Mouse (Mus musculus) heart, embryonic 11.5 days (tissue): ENCODE results near the gene Ctr9. TPM values are rescaled to one million over a fixed set of nuclear protein-coding genes. Genes with fewer than 3 reads are reported as not detected.
A peak's percentile ranks its signal among the peaks of the same experiment; 100 is the strongest.

ENCODE experiments used
- ATAC-seq: fragments of 200-750 bp; cut with Nextera tagmentation; replicated peaks from 2 replicates; pipeline ENCODE4 v1.8.0; 2017; ENCODE audit warnings: moderate library complexity; ENCODE audit not compliant: insufficient number of reproducible peaks, low FRiP score, low TSS enrichment
- H3K27ac ChIP-seq: fragments of 300-500 bp; sonication (generic); 2 replicates; pipeline ENCODE4 v1.5.1; 2014; ENCODE audit warnings: mild to moderate bottlenecking, low read depth, low read length
- H3K27me3 ChIP-seq: fragments of 300-500 bp; sonication (generic); 2 replicates; pipeline ENCODE4 v1.6.1; 2014; ENCODE audit warnings: mild to moderate bottlenecking, low read length, mixed read lengths; ENCODE audit not compliant: control insufficient read depth, insufficient read depth
- H3K36me3 ChIP-seq: fragments of 300-500 bp; sonication (generic); 2 replicates; pipeline ENCODE4 v1.6.1; 2014; ENCODE audit warnings: mild to moderate bottlenecking, low read length, moderate library complexity, mixed read lengths; ENCODE audit not compliant: control insufficient read depth, insufficient read depth
- H3K4me1 ChIP-seq: fragments of 300-500 bp; sonication (generic); 2 replicates; pipeline ENCODE4 v1.6.1; 2014; ENCODE audit warnings: low read length; ENCODE audit not compliant: control insufficient read depth, insufficient read depth
- H3K4me2 ChIP-seq: fragments of 300-500 bp; sonication (generic); 2 replicates; pipeline ENCODE4 v1.6.1; 2014; ENCODE audit warnings: mild to moderate bottlenecking, moderate library complexity
- H3K4me3 ChIP-seq: fragments of 300-500 bp; sonication (generic); 2 replicates; pipeline ENCODE4 v1.5.1; 2014; ENCODE audit warnings: low read depth, low read length
- H3K9ac ChIP-seq: fragments of 300-500 bp; sonication (generic); 2 replicates; pipeline ENCODE4 v1.6.1; 2014; ENCODE audit warnings: mild to moderate bottlenecking, low read depth, low read length, moderate library complexity
- H3K9me3 ChIP-seq: fragments of 300-500 bp; sonication (generic); replicated peaks from 2 replicates; pipeline ENCODE4 v1.6.1; 2016; ENCODE audit warnings: low read length; ENCODE audit not compliant: control insufficient read depth
- WGBS: fragments of 180-500 bp; shearing (Covaris S2); extraction: QIAGEN DNeasy Blood & Tissue Kit; methylation state at CpG from one replicate; pipeline ENCODE4 v1.1.7; 2014; ENCODE audit not compliant: insufficient replicate concordance; 5-methylcytosine and 5-hydroxymethylcytosine counted together
- polyA plus RNA-seq: library from polyadenylated mRNA; unstranded; fragments of >200 nt; fragmentation: Nextera tagmentation; extraction: Ambion mirVana; gene quantifications from 2 replicates; pipeline ENCODE4 v1.2.1, GENCODE M21; 2014

Gene Ctr9
- polyA plus RNA-seq, 1 experiment from 2014 or later: 46.1 TPM

DNA sequence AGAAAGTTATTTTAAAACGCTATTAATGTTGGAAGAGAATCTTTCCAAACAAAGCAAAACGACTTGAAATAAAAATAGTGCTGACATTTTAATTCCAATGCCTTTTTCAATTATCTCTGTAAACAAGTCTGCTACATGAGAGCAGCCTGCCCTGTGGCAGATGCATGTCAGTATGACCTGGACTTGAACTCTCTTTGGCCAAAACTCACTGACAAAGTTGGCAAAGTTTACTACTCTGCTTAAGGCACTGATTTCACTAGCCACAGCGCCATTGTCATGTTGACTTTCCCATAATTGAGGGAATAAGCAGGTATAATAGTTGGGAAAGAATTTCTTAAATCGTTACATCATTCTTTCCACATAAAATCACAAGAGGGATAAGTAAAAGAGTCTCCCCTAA, 7.9 kb upstream of the Ctr9 start:
- Histone ChIP-seq H3K36me3 (no peaks in the 10 kb centered on the region), H3K27me3 (no peaks in the 10 kb centered on the region; the same call in 1 of the 2 replicates), H3K4me1 (peaks cover 5% of the 10 kb centered on the region), H3K9ac (no peak overlapping the region), H3K4me2 (no peak overlapping the region), H3K4me3 (no peak overlapping the region), H3K27ac (no peak overlapping the region), H3K9me3 (no peaks in the 10 kb centered on the region)
- no peak for ATAC-seq
- WGBS: 72% methylated on average over 4 of the region's 4 CpGs

DNA sequence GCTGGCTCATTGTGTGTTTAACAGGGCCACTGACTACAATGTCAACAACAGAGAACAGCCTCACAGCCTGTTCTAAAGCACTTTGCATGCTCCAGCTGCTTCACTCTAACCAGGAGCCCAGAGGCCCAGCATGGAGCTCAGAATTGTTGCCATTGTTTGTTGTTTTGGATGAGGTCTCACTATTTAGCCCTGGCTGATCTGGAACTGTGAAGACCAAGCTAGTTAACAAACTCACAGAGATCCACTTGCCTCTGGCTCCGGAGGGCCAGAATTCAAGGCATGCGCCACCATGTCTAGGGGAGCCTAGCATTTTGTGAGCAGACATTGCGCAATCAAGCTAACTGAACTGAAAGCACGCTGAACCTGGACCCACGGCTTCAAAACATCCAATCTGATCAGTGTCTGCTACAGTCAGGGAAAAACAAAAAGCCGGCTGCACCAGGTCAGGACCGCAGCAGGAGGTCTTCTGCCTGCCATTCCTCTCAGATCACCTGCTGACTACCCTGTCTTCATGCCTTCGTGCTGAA, 4.6 kb upstream of the Ctr9 start:
- Histone ChIP-seq H3K9me3 (no peaks in the 10 kb centered on the region), H3K36me3 (no peaks in the 10 kb centered on the region), H3K27me3 (no peaks in the 10 kb centered on the region), H3K4me1 (peaks cover 5% of the 10 kb centered on the region), H3K9ac (peak overlapping the region; percentile 34; the same call in 1 of the 2 replicates), H3K4me3 (no peak overlapping the region), H3K27ac (0 out of 2 replicates have a peak overlapping the region, but pooled peaks have one; percentile 35), H3K4me2 (0 out of 2 replicates have a peak overlapping the region, but pooled peaks have one; percentile 8)
- WGBS: 32% methylated on average over 8 of the region's 8 CpGs
- no peak for ATAC-seq

DNA sequence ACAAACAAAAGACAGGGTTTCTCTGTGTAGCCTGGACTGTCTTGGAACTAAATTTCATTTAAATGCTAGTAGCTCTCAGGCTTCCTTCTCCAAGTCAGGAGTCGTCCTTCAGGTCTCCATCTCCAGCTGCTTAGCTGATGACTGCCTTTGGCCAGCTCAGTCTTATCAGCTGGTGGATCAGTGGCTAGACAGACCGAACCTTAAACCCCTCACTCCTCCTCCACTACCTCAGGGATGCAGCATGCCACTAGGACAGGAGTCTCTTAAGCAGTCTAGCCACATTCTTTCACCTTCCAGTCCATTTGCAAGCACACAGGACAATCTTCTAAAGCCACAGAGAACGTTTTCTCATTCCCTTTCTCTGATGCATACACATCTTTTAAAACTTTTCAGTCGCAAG, 3.8 kb upstream of the Ctr9 start:
- H3K9me3 ChIP-seq: no peaks in the 10 kb centered on the region
- H3K4me3 ChIP-seq: no peak overlapping the region
- H3K4me1 ChIP-seq: peaks cover 6% of the 10 kb centered on the region
- no peak overlapping the region for H3K9ac ChIP-seq
- H3K36me3 ChIP-seq: no peaks in the 10 kb centered on the region
- H3K4me2 ChIP-seq: no peak overlapping the region
- 51% methylated on average over 4 of the region's 4 CpGs for WGBS
- H3K27ac ChIP-seq: no peak overlapping the region
- no peak for ATAC-seq
- no peaks in the 10 kb centered on the region for H3K27me3 ChIP-seq

DNA sequence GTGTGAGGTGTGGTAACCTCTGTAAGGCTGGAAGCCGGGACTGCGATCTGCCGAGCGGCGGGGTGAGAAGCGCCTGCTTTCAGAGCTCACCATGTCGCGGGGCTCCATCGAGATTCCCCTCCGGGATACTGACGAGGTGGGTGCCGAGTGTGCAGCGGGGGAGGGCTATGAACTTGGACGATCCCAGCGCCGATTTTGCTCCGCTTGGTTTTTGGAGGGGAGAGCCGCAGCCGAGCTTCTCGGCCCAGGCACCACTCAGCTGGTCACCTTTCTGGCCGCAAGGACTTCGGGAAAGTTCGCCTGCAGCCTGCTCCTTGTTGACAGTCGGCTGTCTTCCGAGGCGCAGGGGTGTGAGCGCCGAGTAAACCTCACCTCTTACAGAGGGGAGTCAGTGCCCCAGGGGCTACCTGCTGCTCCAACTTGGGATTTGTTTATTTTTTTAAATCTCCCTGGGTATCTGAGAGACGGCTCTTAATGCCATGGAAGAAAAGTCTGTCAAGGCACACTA, 349 bp downstream of the Ctr9 start:
- H3K4me1 ChIP-seq: peaks cover 7% of the 10 kb centered on the region
- peaks cover 7% of the 10 kb centered on the region for H3K36me3 ChIP-seq
- no peaks in the 10 kb centered on the region for H3K27me3 ChIP-seq
- peak overlapping the region; percentile 96 for H3K27ac ChIP-seq
- H3K4me2 ChIP-seq: peak overlapping the region; percentile 82
- no peaks in the 10 kb centered on the region for H3K9me3 ChIP-seq
- 0% methylated on average over 29 of the region's 29 CpGs for WGBS
- H3K4me3 ChIP-seq: peak overlapping the region; percentile 92
- peak overlapping the region; percentile 82 for H3K9ac ChIP-seq
- ATAC-seq: no peak

DNA sequence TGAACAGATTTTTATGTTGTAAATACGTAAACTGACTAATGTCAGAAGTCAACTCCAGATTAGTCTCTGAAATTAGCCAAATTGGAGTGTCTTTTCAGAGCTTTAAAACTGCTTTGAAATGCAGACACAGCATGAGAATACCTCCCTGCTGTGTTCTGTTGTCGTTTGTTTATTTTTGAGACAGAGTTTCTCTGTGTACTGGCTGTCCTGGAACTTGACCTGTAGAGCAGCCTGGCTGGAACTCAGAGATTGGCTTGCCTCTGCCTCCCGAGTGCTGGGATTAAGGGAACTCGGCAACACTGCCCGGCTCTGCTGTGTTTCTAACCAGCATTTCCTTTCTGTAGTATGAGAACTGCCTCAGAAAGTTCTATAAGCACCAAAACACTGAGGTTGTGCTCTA, 20.2 kb downstream of the Ctr9 start:
- peaks cover 3% of the 10 kb centered on the region for H3K4me1 ChIP-seq
- no peak overlapping the region for H3K9ac ChIP-seq
- no peak overlapping the region for H3K4me3 ChIP-seq
- peaks cover 38% of the 10 kb centered on the region for H3K36me3 ChIP-seq
- H3K27ac ChIP-seq: no peak overlapping the region
- 87% methylated on average over 5 of the region's 5 CpGs for WGBS
- no peaks in the 10 kb centered on the region for H3K9me3 ChIP-seq
- H3K4me2 ChIP-seq: no peak overlapping the region
- no peak for ATAC-seq
- no peaks in the 10 kb centered on the region for H3K27me3 ChIP-seq

DNA sequence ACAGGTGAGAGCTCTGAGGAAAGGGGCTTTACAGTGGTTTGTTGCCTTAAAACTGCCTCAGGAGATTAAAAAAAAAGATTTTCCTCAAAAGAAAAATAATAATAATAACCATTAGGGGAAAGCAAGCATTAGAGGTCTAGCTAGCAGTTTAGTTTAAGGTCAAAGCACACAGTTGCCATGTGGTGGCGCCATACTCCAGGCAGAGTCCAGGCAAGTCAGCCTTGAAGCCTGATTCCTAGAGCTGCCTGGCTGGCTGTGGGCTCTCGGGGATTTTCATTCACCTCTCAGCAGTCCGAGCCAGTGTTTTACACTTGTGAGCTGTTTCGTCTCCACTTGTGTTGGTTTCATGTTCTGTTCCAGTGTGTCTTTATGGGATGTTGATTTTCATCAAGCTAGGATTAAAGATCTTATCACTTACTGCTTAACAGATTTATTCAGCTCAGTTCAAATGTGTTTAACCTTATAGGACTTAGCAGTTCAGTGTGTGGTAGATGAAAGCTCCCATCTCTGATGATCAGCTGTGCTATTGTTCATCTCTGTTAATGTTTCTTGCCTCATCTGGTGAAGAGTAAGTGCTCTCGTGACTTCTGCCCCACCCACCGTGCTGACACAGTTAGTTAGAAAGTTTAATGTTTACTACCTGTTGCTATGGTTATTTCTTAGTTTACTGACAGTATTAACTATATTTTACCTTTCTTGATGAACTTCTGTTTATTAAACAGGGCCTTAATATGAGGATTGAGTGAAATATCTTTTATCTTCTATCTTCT, 21.1 kb downstream of the Ctr9 start:
- no peak overlapping the region for H3K9ac ChIP-seq
- no peak overlapping the region for H3K4me3 ChIP-seq
- H3K4me2 ChIP-seq: no peak overlapping the region
- ATAC-seq: no peak
- H3K36me3 ChIP-seq: peaks cover 34% of the 10 kb centered on the region
- peaks cover 10% of the 10 kb centered on the region for H3K4me1 ChIP-seq
- no peak overlapping the region for H3K27ac ChIP-seq
- 63% methylated on average over 6 of the region's 6 CpGs for WGBS
- no peaks in the 10 kb centered on the region for H3K9me3 ChIP-seq
- H3K27me3 ChIP-seq: no peaks in the 10 kb centered on the region

DNA sequence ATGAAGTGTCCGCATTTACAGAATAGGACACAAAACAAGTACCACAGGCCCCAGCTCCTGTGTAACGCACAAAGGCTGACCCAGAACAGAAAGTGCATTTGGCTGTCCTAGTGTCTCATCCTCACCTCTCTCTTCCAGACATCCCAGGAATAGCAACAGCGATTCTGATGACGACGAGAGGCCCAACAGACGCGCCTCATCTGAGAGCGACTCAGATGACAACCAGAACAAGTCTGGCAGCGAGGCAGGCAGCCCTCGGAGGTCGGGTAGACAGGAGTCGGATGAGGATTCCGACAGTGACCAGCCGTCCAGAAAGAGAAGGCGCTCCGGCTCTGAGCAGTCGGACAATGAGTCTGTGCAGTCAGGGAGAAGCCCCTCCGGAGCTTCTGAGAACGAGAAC, 26.5 kb downstream of the Ctr9 start:
- peak overlapping the region; percentile 7 for H3K4me2 ChIP-seq

DNA sequence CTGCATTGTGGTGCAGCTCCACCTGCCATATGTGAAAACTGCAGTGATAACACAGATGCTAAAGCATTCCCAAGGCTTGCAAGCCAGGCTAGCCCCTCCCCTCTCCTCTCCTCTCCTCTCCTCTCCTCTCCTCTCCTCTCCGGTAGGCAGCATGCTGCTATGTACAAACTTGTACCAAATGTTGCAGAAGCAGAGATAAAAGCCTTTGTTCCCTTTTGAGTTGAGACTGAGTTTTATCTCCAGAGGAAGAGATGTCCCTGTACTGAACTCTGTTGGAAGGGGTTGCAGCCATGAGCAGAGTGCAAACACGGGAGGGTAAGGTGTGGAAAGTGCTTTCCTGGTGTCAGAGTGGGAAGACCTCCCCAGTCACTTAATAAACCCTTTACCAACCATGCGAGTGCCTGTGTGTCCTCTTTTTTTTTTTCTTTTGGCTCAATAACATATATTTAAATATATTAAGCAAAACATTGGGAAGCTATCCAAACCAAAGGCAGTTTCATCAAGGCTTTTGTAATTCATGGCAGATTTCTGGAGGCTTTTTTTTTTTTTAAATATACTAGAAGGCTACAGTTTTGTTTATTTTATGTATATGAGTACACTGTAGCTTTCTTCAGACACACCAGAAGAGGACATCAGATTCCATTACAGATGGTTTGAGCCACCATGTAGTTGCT, 27.4 kb downstream of the Ctr9 start:
- 54% methylated on average over 3 of the region's 3 CpGs for WGBS
- no peak overlapping the region for H3K4me2 ChIP-seq
- peaks cover 19% of the 10 kb centered on the region for H3K4me1 ChIP-seq
- H3K4me3 ChIP-seq: no peak overlapping the region
- ATAC-seq: no peak
- H3K36me3 ChIP-seq: peaks cover 21% of the 10 kb centered on the region; the same call in 1 of the 2 replicates
- peak overlapping the region; percentile 79 for H3K27ac ChIP-seq
- H3K27me3 ChIP-seq: no peaks in the 10 kb centered on the region
- no peaks in the 10 kb centered on the region for H3K9me3 ChIP-seq
- no peak overlapping the region for H3K9ac ChIP-seq

More for the DNA sequence above, 26.5 kb downstream of the Ctr9 start:
- H3K36me3 ChIP-seq: peaks cover 25% of the 10 kb centered on the region
- ATAC-seq: peak; percentile 61; the same call in 1 of the 2 replicates
- H3K27ac ChIP-seq: peak overlapping the region; percentile 79
- 48% methylated on average over 19 of the region's 19 CpGs for WGBS
- no peak overlapping the region for H3K9ac ChIP-seq
- H3K27me3 ChIP-seq: no peaks in the 10 kb centered on the region
- H3K4me3 ChIP-seq: no peak overlapping the region
- peaks cover 19% of the 10 kb centered on the region for H3K4me1 ChIP-seq
- no peaks in the 10 kb centered on the region for H3K9me3 ChIP-seq
